Mouse (Mus musculus): ENCODE results near the gene Cass4.
A peak's percentile ranks its signal among the peaks of the same experiment; 100 is the strongest.

The Cass4 gene

DNA sequence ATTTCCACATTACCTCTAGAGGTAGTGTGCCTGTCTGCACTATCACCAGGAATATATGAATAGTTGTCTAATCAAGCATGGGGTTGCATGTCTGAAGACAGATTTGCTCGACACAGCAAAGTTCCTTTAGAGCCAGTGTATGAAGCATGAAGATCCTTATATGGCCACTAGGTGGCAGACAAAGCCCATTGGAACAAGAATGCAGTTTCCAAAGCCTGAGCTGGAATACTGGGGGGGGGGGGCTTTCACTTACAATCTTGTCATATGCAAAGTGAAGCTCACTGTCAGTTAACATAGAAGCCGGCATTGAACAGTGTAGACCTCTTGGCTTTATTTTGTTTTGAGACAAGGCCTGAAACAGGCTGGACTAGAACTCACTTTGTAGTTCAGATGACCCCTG is 84.3 kb downstream of the Cass4 start:
- ATAC-seq (ENCODE audit: insufficient number of reproducible peaks, low FRiP score, low TSS enrichment): peak; percentile 21; the same call in 1 of the 2 replicates

DNA sequence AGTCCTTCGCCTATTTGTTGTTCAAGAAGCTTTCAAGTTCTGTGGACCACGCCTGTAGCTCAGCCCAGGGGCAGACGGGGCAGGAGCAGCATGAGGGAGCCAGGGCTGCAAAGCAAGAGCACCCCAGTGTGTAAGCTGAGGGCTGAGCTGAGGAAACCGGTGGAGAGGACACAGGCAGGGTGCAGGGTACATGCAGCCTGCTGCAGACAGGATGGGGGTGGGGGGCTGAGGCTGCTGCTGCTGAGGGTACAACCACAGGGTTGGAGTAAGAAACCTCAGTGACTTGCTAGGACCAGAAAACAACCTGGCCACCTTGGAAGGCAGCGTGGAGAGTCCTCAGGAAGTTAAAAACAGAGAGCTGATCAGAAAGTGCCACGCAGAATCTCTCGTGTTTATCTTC is 86.7 kb downstream of the Cass4 start:
- ATAC-seq (ENCODE audit: insufficient number of reproducible peaks, low FRiP score, low TSS enrichment): no peak

DNA sequence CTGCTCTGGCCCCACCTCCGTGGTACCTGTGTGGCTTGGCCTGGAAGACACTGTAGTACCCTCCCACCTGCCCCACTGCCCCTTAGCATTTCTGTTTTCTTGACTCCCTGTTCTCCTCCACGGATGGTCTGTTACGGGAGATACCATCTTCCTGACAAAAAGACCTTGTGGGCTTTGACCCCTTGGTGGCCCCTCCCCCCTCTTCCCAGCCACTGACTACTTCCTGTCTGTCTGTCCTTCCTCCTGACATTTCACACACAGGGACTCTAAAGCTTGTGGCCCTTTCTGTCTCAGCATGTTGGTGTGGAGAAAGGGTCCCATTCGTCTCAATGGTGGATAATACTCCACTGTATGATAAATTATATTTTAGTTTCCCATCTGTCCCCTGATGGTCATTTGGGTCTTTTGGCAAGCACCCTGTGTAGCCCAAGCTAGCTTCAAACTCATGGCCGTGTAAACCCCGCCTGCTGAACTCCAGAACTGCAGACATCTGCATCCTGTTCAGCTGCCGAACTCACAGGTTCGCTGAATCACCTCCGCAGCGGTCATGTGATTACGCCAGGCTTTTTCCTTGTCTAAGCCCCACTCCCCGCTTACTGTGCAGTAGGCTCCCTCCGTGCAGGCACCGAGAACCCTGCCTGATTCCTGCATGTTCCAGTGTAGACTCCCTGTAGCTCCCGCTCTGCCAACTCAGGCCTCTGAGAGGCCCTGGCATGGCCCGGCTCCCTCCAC is 88.2 kb downstream of the Cass4 start:
- ATAC-seq (ENCODE audit: insufficient number of reproducible peaks, low FRiP score, low TSS enrichment): no peak

All from cerebellum, adult (tissue).